Mouse (Mus musculus): ENCODE measurements around the gene Triap1. TPM values are rescaled to one million over a fixed set of nuclear protein-coding genes. Genes with fewer than 3 reads are reported as not detected.
A peak's percentile ranks its signal among the peaks of the same experiment; 100 is the strongest.

Triap1 gene
- polyA plus RNA-seq, 1 experiment from 2014 or later = 57.2 TPM

DNA sequence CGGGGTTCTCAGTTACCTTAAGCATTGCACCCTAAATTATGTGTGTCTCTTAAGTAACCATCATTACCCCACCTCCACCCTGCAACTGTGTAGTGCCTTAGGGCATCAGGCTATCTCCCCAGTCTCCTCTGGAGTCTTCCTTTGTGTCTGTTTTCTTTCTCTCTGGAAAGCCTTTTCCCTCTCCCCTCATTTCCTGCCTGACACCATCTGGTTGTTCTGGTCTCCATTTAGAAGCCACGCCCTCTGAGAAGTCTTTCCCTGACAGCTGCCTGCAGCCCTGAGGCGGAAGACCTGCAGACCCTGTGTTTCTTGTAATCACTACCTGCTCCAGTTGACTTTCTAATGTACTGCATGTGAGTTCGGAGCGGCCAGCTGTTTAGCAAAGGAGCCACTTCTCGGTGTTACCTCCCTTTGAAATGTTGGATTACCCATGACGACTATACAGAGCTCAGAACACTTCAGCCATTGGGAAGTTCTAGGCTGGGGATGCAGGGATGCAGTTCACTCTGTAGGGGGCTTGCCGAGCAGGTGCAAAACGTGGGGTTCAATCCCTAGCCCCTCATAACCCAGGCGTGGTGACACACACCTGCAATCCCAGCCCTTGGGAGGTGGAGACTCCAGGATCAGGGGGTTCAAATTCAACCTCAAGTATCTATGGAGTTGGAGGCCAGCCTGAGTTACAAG lies 23.2 kb upstream of the Triap1 start:
- Histone ChIP-seq H3K9me3 (no peaks in the 10 kb centered on the region), H3K27ac (peak overlapping the region; percentile 87), H3K4me1 (replicated peaks) (peaks cover 41% of the 10 kb centered on the region), H3K27me3 (ENCODE audit: insufficient read depth, poor library complexity, severe bottlenecking) (peaks cover 11% of the 10 kb centered on the region), H3K36me3 (no peaks in the 10 kb centered on the region), H3K4me3 (peak overlapping the region; percentile 28)
- DNase-seq (ENCODE audit: low spot score) = peak; percentile 62
- 3% methylated on average over 10 of the region's 10 CpGs for WGBS

DNA sequence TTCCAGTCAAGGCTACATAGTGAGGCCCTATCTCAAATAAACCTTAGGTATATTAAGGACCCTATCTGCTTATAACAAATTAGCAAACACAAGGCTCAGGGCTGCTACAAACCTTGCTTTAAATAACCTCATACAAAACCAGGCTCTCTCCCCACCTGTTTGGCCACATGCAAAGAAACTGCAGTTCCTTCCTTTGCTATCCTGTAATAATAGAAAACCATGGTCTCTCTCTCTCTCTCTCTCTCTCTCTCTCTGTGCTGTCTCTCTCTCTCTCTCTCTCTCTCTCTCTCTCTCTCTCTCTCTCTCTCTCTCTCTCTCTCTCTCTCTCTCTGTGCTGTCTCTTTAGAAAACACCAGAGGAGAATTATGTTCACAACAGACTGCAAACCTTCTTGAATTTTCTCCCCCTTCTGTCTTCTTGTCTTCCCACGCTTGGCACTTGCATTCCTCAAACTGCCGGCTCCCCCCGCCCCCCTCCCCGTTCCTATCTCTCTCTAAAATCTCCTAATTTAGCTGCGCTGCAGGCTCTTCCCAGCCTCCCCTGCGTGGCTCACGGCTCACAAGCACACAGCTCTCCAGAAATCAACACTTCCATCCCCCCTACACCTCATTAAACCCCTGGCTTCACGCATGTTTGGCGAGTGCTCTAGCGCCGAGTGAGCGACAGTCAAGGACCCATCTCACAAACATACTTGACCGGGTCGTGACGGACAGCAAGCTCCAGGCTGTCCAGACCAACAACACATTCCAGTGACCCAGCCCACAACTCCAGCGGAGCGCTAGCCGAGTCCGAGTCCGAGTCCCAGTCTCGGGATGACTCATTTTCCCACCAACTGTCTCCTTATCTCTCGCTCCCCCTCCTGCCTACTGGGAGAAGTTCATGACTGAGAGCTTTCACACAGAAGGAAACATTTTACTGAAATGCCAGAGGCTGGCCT lies 21.8 kb upstream of the Triap1 start:
- peak; percentile 79 for DNase-seq (ENCODE audit: low spot score)
- Histone ChIP-seq H3K4me3 (peak overlapping the region; percentile 55), H3K9me3 (no peaks in the 10 kb centered on the region), H3K4me1 (replicated peaks) (peaks cover 35% of the 10 kb centered on the region), H3K36me3 (no peaks in the 10 kb centered on the region), H3K27ac (peak overlapping the region; percentile 82), H3K27me3 (ENCODE audit: insufficient read depth, poor library complexity, severe bottlenecking) (peaks cover 11% of the 10 kb centered on the region)
- under 1% methylated on average over 22 of the region's 22 CpGs for WGBS

DNA sequence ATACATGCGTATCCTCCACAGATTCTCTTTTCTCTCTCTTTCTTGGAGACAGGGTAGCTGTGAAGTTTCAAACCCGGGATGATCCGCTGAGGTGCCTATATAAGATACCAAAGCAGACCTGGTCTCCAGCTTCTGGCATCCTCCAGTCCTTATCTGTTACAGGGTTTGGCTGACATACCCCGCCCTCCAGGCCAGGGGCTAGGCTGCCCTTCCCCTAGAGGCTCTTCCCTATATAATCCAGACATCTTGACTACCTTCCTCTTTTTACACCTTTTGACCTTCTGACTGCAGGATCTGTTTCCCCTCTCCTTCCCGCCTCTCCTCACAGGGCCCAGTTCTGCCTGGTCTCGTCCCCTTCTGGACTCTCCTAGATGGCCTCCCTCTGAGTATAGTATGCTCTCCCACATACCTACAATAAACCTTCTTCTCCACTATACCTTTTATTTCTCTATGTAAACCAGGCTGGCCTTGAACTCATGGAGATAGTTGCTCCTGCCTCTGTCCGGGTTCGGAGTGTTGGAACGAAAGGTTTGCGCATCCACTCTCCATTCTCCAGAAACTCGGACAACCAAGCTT lies 14.7 kb upstream of the Triap1 start:
- 30% methylated on average over 11 of the region's 11 CpGs for WGBS
- DNase-seq (ENCODE audit: low spot score) = no peak
- H3K36me3 ChIP-seq = peaks cover 27% of the 10 kb centered on the region
- peaks cover 27% of the 10 kb centered on the region for H3K4me1 ChIP-seq (replicated peaks)
- peak overlapping the region; percentile 98 for H3K27ac ChIP-seq
- no peaks in the 10 kb centered on the region for H3K9me3 ChIP-seq
- H3K4me3 ChIP-seq = peak overlapping the region; percentile 100
- H3K27me3 ChIP-seq (ENCODE audit: insufficient read depth, poor library complexity, severe bottlenecking) = no peaks in the 10 kb centered on the region

DNA sequence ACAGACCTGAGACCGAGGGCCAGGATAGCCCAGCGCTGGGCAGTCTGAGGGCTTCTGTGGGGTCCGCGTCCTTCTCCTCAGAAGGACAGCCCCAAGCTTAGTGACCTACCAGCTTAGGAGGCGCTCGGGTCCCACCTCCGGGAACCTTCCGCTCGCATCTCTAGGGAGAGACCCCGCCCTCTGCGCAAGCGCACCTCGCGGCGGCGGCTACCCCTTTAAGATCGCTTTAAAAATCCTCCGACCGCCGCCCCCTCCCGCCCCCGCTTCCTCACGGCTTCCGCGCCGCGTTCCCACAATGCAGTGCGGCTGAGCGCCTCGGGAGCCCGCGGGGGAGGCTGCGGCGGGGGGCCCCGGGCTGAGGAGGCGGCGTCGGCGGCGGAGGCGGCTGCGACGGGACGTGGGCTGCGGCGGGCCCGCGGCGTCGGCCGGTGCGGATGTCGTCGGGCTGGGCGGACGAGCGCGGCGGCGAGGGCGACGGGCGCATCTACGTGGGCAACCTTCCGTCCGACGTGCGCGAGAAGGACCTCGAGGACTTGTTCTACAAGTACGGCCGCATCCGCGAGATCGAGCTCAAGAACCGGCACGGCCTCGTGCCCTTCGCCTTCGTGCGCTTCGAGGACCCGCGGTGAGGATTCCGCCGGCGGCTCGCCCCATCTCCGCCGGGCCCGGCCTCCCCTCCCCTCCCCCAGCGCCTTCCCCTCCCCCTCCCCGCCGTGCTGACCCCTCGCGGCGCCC lies 14.0 kb upstream of the Triap1 start, which contains the start of gene Srsf9:
Gene Srsf9 (plus strand): TSS at position 303 of the 735 bp plus-strand sequence.
- H3K27me3 ChIP-seq (ENCODE audit: insufficient read depth, poor library complexity, severe bottlenecking) = no peaks in the 10 kb centered on the region
- H3K36me3 ChIP-seq = peaks cover 33% of the 10 kb centered on the region
- 1% methylated on average over 96 of the region's 97 CpGs for WGBS
- H3K4me1 ChIP-seq (replicated peaks) = peaks cover 27% of the 10 kb centered on the region
- peak; percentile 94 for DNase-seq (ENCODE audit: low spot score)
- peak within 1 kb of the TSS; percentile 98 for H3K27ac ChIP-seq
- no peaks in the 10 kb centered on the region for H3K9me3 ChIP-seq
- H3K4me3 ChIP-seq = peak within 1 kb of the TSS; percentile 100

DNA sequence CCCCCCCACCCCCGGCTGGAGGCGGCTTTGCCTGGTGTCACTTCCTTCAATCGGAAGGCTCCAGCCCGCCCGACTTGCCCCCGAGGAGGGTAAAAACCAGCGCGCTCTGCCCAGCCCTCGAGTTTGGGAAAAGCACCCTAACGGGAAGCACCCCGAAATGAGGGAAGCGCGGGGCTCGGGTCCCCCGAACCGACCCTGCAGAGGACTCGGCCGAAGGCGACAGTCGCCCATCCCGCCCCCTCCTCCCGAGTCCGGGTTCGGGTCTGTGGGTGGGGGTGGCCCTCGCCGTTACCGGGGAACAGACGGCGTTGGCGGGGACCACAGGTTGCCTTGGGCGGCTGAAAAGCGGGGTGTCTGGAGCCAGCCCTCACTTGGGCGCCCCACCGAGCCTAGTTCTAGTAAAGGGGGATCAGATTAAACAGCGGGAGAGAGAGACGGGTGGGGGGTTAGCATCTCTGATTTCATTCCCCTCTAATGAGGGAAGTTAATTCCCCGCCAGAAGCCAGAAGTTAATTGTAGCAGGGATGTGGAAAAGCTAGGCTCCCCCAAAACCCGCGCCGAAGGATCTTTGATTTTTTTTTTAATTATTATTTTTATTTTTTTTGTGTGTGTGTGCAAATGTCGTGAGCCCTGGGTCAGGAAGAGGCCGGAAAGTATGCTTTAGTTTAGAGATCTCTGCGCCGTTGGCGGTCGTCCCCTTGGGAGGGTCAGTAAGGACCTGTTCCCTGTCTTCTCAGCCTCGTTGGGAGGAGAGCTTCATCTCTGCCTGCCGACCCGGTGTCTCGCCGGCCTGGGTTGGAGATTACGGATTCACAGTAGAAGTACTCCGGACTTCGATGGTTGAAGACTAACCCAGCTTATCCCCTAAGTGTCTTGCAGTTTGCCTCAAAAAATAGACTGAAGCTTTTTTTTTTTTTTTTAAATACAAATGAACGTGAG lies 13.1 kb upstream of the Triap1 start:
- H3K36me3 ChIP-seq = peaks cover 42% of the 10 kb centered on the region
- WGBS = 2% methylated on average over 55 of the region's 55 CpGs
- no peaks in the 10 kb centered on the region for H3K9me3 ChIP-seq
- peaks cover 27% of the 10 kb centered on the region for H3K4me1 ChIP-seq (replicated peaks)
- H3K27ac ChIP-seq = peak overlapping the region; percentile 98
- no peaks in the 10 kb centered on the region for H3K27me3 ChIP-seq (ENCODE audit: insufficient read depth, poor library complexity, severe bottlenecking)
- H3K4me3 ChIP-seq = peak overlapping the region; percentile 100
- peak; percentile 14 for DNase-seq (ENCODE audit: low spot score)

DNA sequence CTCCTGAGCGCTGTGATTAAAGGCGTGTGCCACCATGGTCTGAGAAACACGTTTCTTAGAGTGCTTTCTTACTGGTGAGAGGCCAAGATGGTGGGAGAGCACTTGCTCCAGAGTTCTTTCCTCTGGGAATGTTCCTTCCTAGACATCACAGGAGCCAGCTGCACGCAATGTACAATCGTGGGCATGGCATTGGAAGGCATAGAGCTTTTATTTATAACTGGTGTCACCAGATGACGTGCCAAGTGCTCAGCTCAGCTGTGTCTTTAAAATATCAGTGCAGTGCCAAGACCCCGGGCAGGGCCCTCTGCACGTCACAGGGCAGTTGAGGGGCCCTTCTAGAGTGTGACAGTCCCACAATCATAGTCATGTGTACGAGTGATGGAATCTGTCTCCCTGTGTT lies 10.1 kb upstream of the Triap1 start:
- H3K27me3 ChIP-seq (ENCODE audit: insufficient read depth, poor library complexity, severe bottlenecking) = no peaks in the 10 kb centered on the region

DNA sequence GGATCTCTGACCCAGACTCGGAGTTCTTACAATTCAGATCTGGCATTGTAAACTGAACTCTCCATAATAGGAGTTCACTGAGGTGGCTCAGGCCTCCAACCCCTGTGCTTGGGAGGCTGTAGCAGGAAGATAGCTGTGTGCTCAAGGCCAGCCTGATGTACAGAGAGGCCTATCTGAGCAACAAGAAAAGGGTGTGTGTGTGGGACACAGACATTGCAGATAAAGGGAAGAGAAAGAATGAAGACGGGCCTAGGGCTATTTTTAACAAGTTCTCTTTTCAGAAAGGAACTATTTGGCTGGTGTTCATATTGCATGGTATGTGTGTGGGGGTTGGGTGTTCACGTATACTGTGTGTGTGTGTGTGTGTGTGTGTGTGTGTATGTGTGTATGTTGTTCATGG lies 7.4 kb upstream of the Triap1 start:
- Histone ChIP-seq H3K4me3 (no peak overlapping the region), H3K27ac (no peak overlapping the region), H3K36me3 (peaks cover 99% of the 10 kb centered on the region), H3K9me3 (no peaks in the 10 kb centered on the region), H3K4me1 (replicated peaks) (peaks cover 11% of the 10 kb centered on the region), H3K27me3 (ENCODE audit: insufficient read depth, poor library complexity, severe bottlenecking) (no peaks in the 10 kb centered on the region)
- WGBS = 86% methylated on average over 3 of the region's 3 CpGs
- DNase-seq (ENCODE audit: low spot score) = no peak

More for the DNA sequence above, 10.1 kb upstream of the Triap1 start:
- Histone ChIP-seq H3K4me3 (0 out of 2 replicates have a peak overlapping the region, but pooled peaks have one; percentile 3), H3K27ac (no peak overlapping the region), H3K4me1 (replicated peaks) (peaks cover 22% of the 10 kb centered on the region), H3K36me3 (peaks cover 73% of the 10 kb centered on the region), H3K9me3 (no peaks in the 10 kb centered on the region)
- DNase-seq (ENCODE audit: low spot score) = no peak
- 92% methylated on average over 9 of the region's 9 CpGs for WGBS

DNA sequence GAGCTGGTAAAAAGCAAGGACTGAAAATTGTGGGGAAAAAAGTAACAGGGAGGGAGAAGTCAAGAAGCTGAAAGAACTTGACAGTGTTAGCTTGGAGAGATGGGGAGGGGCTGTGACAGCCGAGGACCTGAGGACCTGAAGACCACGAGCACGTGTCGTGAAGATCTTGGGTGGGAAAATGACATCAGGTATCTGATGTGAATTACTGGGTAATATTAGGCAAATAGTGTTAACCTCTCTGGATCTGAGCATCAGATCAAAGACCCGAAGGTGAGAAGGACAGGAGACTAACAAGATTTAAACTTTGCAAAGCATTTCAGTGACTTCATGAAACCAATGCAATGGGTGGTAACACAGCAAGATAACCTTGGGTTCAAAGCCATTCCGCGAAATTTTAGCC lies 1.0 kb upstream of the Triap1 start:
- whole genome bisulfite sequencing = 42% methylated on average over 7 of the region's 7 CpGs
- H3K4me1 ChIP-seq (replicated peaks) = peaks cover 22% of the 10 kb centered on the region
- peaks cover 64% of the 10 kb centered on the region for H3K36me3 ChIP-seq
- H3K27me3 ChIP-seq (ENCODE audit: insufficient read depth, poor library complexity, severe bottlenecking) = no peaks in the 10 kb centered on the region
- no peak for DNase-seq (ENCODE audit: low spot score)
- no peaks in the 10 kb centered on the region for H3K9me3 ChIP-seq
- peak overlapping the region; percentile 90 for H3K4me3 ChIP-seq
- peak overlapping the region; percentile 95; the same call in 1 of the 2 replicates for H3K27ac ChIP-seq

DNA sequence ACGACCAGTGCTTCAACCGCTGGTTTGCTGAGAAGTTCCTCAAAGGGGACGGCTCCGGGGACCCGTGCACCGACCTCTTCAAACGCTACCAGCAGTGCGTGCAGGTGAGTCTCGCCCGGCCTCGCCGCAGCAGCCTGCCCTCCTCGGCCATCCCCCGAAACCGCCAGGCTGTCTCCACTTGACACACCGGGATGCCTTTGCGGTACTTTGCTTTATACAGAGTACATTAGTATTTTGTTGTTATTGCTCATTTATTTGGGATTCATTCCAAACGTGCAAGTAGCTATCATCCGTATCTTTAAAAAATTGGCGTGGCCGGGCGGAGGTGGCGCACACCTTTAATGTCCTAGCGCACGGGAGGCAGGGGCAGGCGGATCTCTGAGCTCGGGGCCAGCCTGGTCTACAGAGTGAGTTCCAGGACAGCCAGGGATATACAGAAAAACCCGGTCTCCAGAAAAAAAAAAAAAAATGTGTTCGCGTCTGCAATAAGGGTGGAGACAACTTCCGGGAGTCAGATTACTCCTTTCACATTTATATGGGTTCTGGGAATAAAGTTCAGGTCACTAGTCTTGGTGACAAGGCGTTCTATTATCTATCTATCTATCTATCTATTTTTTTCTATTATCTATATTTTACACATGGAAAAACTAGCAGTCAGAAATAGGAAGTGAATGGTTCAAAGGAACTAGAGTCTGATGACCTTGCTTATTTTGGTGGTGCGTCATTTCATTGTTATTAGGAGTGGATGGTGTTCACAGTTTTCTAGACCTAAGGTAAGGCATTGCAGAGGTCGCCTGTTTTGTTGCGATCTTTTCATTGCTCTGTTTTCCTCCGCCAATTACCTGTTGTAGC lies 515 bp downstream of the Triap1 start:
- WGBS = 13% methylated on average over 36 of the region's 36 CpGs
- no peak for DNase-seq (ENCODE audit: low spot score)
- peak overlapping the region; percentile 90 for H3K4me3 ChIP-seq
- no peaks in the 10 kb centered on the region for H3K9me3 ChIP-seq
- H3K36me3 ChIP-seq = peaks cover 64% of the 10 kb centered on the region
- H3K27ac ChIP-seq = peak overlapping the region; percentile 95
- peaks cover 22% of the 10 kb centered on the region for H3K4me1 ChIP-seq (replicated peaks)
- no peaks in the 10 kb centered on the region for H3K27me3 ChIP-seq (ENCODE audit: insufficient read depth, poor library complexity, severe bottlenecking)

DNA sequence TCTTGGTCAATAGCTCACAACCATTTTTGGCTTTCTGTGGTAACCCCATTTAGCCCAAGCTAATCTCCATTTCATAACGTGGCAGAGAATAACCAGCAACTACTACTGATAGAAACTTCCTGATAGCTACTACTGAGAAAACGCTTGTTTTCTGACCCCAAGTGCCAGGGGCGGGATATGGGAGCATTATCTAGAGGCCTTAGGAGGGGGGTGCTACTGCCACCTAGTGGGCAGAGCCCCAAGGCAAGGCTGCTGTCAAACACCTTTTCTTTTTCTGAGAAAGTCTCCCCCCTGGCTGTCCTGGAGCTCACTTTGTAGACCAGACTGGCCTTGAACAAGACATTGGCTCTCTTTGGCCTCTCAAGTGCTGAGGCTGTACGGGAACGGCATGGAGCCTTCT lies 6.5 kb downstream of the Triap1 start:
- Histone ChIP-seq H3K27ac (no peak overlapping the region), H3K9me3 (no peaks in the 10 kb centered on the region; the same call in 1 of the 2 replicates), H3K4me3 (peak overlapping the region; percentile 75), H3K36me3 (peaks cover 47% of the 10 kb centered on the region), H3K27me3 (ENCODE audit: insufficient read depth, poor library complexity, severe bottlenecking) (no peaks in the 10 kb centered on the region), H3K4me1 (replicated peaks) (peaks cover 19% of the 10 kb centered on the region)
- DNase-seq (ENCODE audit: low spot score) = peak; percentile 80
- WGBS = 9% methylated on average over 5 of the region's 5 CpGs
